Mouse (Mus musculus) forebrain, embryonic 15.5 days (tissue): ENCODE measurements at regions not wholly inside any gene's neighbourhood (a gene's known extent, or its start where the extent isn't known, plus 50 kb on each side); places are given as distances from the start of the nearest gene placed in this dataset.

Source experiments
- ATAC-seq: fragments of 200-750 bp; cut with Nextera tagmentation; replicated peaks from 2 replicates; pipeline ENCODE4 v1.8.0; 2017; ENCODE audit warnings: mild to moderate bottlenecking, moderate TSS enrichment, moderate library complexity
- H3K27ac ChIP-seq: fragments of 300-500 bp; sonication (generic); replicated peaks from 2 replicates; pipeline ENCODE4 v1.5.1; 2015; ENCODE audit warnings: mild to moderate bottlenecking, inconsistent platforms
- H3K27me3 ChIP-seq: fragments of 300-500 bp; sonication (generic); 2 replicates; pipeline ENCODE4 v1.6.1; 2015; ENCODE audit warnings: inconsistent platforms
- H3K36me3 ChIP-seq: fragments of 300-500 bp; sonication (generic); 2 replicates; pipeline ENCODE4 v1.6.1; 2015; ENCODE audit warnings: mild to moderate bottlenecking, inconsistent platforms
- H3K4me1 ChIP-seq: fragments of 300-500 bp; sonication (generic); 2 replicates; pipeline ENCODE4 v1.6.1; 2015; ENCODE audit warnings: inconsistent platforms
- H3K4me2 ChIP-seq: fragments of 300-500 bp; sonication (generic); replicated peaks from 2 replicates; pipeline ENCODE4 v1.6.1; 2015; ENCODE audit warnings: mild to moderate bottlenecking, inconsistent platforms
- H3K4me3 ChIP-seq: fragments of 300-500 bp; sonication (generic); 2 replicates; pipeline ENCODE4 v1.5.1; 2015; ENCODE audit warnings: mild to moderate bottlenecking, inconsistent platforms
- H3K9ac ChIP-seq: fragments of 300-500 bp; sonication (generic); replicated peaks from 2 replicates; pipeline ENCODE4 v1.6.1; 2015; ENCODE audit warnings: mild to moderate bottlenecking, inconsistent platforms
- H3K9me3 ChIP-seq: fragments of 300-500 bp; sonication (generic); 2 replicates; pipeline ENCODE4 v1.6.1; 2016; ENCODE audit warnings: inconsistent platforms
- WGBS: fragments of 180-500 bp; shearing (Covaris S2); methylation state at CpG from one replicate; pipeline ENCODE4 v1.1.7; 2015; ENCODE audit warnings: mixed read lengths; 5-methylcytosine and 5-hydroxymethylcytosine counted together

DNA sequence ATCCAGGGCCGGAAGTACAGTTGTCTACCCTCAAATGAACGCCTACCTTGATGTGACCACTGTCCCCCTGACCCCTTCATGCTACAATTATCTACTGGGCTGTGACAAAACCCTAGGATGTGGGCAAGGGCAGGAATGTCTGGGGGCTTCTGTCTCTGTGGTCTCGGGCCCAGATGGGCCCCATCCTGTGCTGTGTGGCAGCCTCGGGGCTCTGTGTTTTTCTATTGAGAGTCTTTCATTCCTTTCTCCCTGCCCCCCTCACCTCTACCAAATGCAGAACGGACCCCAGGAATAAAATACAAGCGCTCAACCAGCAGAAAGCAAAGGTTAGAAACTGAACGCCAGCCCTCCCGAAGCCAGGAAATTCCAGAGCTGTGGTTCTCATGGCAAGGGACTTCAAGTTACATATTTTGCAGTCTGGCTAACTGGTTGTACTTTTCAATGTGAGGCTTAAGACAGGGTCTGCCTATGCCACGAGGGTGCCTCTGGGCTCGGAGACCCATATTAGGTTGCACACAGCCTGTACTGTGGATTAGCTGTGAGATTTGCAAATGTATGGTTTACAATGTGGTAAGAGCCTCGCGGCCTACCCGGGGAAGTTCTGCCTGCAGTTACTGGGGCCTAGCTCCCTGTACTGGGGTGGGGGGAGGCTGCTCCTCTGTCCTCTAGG, 97.7 kb upstream of the Six2 start:
- ATAC-seq: no peak
- H3K4me3 ChIP-seq: no peak overlapping the region
- H3K27ac ChIP-seq: no peak overlapping the region
- no peaks in the 10 kb centered on the region for H3K36me3 ChIP-seq
- no peaks in the 10 kb centered on the region for H3K27me3 ChIP-seq
- 52% methylated on average over 13 of the region's 13 CpGs for WGBS
- H3K9me3 ChIP-seq: no peaks in the 10 kb centered on the region
- H3K4me1 ChIP-seq: no peaks in the 10 kb centered on the region
- H3K9ac ChIP-seq: no peak overlapping the region
- H3K4me2 ChIP-seq: no peak overlapping the region

DNA sequence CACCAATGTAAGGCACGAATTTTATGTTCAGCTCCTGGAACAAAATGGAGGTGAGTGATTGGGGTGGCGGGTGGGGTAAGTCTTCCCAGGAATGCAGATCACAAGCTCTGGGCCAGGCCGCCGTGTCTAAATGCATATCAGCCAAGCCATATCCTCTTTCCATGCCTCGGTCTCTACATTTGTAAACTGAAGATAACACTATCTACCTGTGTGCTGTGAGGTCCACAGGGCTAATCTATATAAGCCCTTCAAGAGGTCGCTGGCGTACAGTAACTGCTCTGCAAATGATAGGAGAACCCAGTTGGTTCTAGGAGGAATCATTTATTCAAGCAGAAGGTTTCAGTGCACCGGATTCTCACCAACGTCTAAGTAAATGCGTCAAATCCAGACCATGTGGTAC, 92.4 kb upstream of the Six2 start:
- H3K9ac ChIP-seq: no peak overlapping the region
- 0 out of 2 replicates have a peak, but pooled peaks cover 9% of the 10 kb centered on the region for H3K4me1 ChIP-seq
- H3K27ac ChIP-seq: no peak overlapping the region
- no peak overlapping the region for H3K4me2 ChIP-seq
- H3K4me3 ChIP-seq: no peak overlapping the region
- no peaks in the 10 kb centered on the region for H3K9me3 ChIP-seq
- 97% methylated on average over 10 of the region's 10 CpGs for WGBS
- no peaks in the 10 kb centered on the region for H3K27me3 ChIP-seq
- no peaks in the 10 kb centered on the region for H3K36me3 ChIP-seq
- no peak for ATAC-seq

DNA sequence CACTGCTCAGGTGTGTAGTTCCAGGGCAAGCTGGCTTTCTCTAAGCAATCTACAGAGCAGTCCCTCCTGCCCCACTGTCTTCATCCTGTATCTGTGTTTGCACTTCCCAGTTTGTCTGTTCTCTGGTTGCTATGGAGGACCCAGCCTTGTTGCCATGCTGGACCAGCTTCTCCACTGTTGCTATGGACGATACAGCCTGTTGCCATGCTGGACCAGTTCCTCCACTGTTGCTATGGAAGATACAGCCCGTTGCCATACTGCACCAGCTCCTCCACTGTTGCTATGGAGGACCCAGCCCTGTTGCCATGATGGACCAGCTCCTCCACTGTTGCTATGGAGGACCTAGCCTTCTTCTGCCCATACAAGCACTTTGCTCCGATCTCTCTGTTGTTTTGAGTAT, 88.8 kb upstream of the Six2 start:
- Histone ChIP-seq H3K36me3 (no peaks in the 10 kb centered on the region), H3K9me3 (no peaks in the 10 kb centered on the region), H3K27me3 (no peaks in the 10 kb centered on the region), H3K27ac (no peak overlapping the region), H3K4me2 (no peak overlapping the region), H3K4me1 (0 out of 2 replicates have a peak, but pooled peaks cover 9% of the 10 kb centered on the region), H3K9ac (no peak overlapping the region), H3K4me3 (no peak overlapping the region)
- 54% methylated on average over 3 of the region's 3 CpGs for WGBS
- peak; percentile 93 for ATAC-seq

DNA sequence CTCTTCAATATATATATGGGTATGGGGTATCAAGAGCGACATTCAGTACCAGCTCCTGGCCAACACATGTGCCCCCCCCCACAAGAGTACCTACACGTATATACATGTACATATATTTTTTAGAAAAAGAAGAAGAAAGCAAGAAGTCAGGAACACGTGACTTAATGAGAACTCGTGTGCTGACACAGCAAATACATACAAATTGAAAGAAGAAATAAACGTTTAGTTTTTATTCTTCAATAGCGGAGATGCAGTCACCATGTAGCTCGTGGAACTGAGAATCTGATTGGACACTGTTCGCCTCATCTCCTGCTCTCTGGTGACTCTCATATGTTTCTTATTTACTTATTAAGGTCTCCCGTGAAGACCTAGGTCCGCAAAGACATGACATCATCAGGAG, 80.3 kb upstream of the Six2 start:
- Histone ChIP-seq H3K27ac (no peak overlapping the region), H3K4me2 (no peak overlapping the region), H3K4me3 (no peak overlapping the region), H3K4me1 (no peaks in the 10 kb centered on the region), H3K36me3 (no peaks in the 10 kb centered on the region), H3K9ac (no peak overlapping the region), H3K27me3 (no peaks in the 10 kb centered on the region), H3K9me3 (no peaks in the 10 kb centered on the region)
- 94% methylated on average over 10 of the region's 10 CpGs for WGBS
- no peak for ATAC-seq

DNA sequence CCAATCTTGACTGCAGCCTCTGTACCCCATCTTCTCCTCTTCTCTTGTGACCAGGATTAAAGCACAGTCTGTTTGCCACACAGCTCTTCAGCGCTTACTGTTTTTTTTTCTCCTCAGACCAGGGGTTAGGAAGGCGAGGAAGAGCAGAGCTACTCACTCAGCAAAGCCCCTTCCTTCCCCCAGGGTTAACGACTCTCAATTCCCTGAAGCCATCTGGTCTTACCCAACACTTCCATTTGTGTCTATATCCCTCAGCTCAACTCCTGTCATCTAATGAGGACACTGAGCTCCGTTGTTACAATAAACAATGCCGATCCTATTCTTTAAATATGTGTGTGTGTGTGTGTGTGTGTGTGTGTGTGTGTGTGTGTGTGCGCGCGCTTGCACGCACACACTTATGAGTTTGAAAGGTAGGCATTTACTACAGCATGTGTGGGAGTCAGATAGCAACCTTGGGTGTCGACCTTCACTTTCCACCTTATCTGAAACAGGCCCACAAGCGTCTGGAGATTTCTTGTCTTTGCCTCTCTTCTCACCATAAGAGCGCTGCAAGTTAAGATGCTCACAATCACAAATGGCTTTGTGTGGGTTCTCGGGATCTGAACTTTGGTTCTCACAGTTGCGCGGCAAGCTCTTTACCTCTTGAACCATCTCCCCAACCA, 79.3 kb upstream of the Six2 start:
- ATAC-seq: no peak

DNA sequence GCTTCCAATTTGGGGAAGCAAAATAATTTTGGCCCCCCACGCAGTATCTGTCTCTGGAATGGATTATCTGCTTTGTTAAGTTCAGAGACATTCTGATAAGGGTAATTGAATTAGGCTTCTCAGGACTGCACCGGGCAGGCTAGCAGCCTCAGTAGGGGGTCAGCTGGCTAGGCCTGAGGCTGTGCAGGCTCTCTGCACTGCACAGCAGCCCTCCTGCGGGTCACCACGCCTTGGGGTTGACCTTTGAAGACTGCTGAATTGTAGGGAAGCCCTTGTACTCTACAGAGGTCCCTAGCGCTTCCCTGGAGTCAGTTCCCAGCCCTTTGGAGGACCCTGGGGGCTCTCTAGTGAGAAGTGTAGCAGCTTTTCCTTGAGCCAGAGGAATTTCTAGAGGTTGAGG, 78.5 kb upstream of the Six2 start:
- Histone ChIP-seq H3K9ac (no peak overlapping the region), H3K9me3 (no peaks in the 10 kb centered on the region), H3K27ac (no peak overlapping the region), H3K4me2 (no peak overlapping the region), H3K4me1 (no peaks in the 10 kb centered on the region), H3K4me3 (no peak overlapping the region), H3K27me3 (no peaks in the 10 kb centered on the region), H3K36me3 (no peaks in the 10 kb centered on the region)
- WGBS: 11% methylated on average over 5 of the region's 5 CpGs
- no peak for ATAC-seq

More for the DNA sequence above, 79.3 kb upstream of the Six2 start:
- 82% methylated on average over 15 of the region's 15 CpGs for WGBS
- Histone ChIP-seq H3K9ac (no peak overlapping the region), H3K9me3 (no peaks in the 10 kb centered on the region), H3K4me1 (no peaks in the 10 kb centered on the region), H3K36me3 (no peaks in the 10 kb centered on the region), H3K4me2 (no peak overlapping the region), H3K27me3 (no peaks in the 10 kb centered on the region), H3K27ac (no peak overlapping the region), H3K4me3 (no peak overlapping the region)

DNA sequence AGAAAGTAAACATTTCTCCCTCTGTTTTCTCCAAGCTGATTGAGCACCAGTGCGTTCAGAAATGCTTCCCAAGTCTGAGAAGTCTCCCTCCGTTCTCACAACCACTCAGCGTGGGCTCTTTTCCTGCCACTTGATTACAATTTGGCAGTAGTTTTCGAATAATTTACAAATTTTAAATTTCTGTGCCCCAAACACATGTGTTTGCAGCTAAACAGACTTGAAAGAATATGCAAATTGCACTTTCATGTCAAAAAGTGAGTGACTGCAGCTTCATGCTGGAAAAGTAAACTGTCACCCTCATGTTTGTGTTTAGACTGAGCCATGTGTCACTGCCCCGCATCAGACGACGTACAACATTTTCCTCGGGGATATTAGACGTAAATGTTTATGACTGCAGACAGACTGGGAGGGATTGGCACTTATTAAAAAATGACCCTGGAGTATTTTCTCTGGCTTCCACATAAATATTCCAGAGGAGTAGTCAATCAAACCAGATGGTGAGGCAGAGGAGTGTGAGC, 70.6 kb upstream of the Six2 start:
- H3K27ac ChIP-seq: no peak overlapping the region
- no peak overlapping the region for H3K9ac ChIP-seq
- ATAC-seq: no peak; the same call in 1 of the 2 replicates
- H3K36me3 ChIP-seq: no peaks in the 10 kb centered on the region
- no peaks in the 10 kb centered on the region for H3K27me3 ChIP-seq
- no peaks in the 10 kb centered on the region for H3K4me1 ChIP-seq
- WGBS: 38% methylated on average over 9 of the region's 9 CpGs
- no peak overlapping the region for H3K4me3 ChIP-seq
- no peaks in the 10 kb centered on the region for H3K9me3 ChIP-seq
- H3K4me2 ChIP-seq: no peak overlapping the region

DNA sequence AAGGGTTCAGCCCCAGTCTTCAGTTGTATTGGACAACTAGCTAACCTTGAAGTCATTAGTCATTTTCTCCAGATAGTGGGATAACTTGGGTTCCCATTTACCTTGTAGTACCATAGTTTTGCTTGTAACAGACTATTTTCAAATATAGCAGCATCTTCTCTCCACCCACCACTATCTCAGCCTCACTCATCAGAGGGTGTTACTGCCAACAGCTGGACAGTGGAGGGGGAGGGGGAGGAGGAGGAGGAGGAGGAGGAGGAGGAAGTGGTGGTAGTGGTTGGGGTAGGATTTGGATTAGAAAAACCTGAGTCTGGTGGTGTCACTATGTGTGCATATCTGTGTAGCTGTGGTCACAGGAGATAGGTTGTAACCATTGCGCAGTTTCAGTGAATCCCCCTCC, 69.6 kb upstream of the Six2 start:
- Histone ChIP-seq H3K36me3 (no peaks in the 10 kb centered on the region), H3K4me2 (no peak overlapping the region), H3K4me3 (no peak overlapping the region), H3K27me3 (no peaks in the 10 kb centered on the region), H3K27ac (no peak overlapping the region), H3K4me1 (no peaks in the 10 kb centered on the region), H3K9ac (no peak overlapping the region), H3K9me3 (no peaks in the 10 kb centered on the region)
- WGBS: 84% methylated on average over 1 of the region's 1 CpGs
- ATAC-seq: no peak

DNA sequence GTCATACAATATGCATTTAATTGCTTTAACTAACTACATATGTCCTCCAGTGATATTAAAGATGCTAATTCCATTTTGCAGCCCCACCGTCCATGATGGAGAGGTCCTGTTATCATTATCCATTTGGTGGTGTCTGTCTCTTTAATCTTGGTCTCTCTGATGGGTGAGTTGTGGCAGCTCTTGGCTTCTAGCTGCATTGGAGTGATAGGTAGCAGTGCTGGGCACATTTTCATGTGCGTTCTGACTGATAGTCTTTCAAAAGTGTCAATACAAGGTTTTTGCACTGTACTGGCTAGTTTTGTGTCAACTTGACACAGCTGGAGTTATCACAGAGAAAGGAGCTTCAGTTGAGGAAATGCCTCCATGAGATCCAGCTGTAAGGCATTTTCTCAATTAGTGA, 67.5 kb upstream of the Six2 start:
- H3K4me3 ChIP-seq: no peak overlapping the region
- no peaks in the 10 kb centered on the region for H3K9me3 ChIP-seq
- ATAC-seq: no peak
- no peak overlapping the region for H3K4me2 ChIP-seq
- H3K36me3 ChIP-seq: no peaks in the 10 kb centered on the region
- no peak overlapping the region for H3K27ac ChIP-seq
- no peaks in the 10 kb centered on the region for H3K27me3 ChIP-seq
- no peaks in the 10 kb centered on the region for H3K4me1 ChIP-seq
- 81% methylated on average over 2 of the region's 2 CpGs for WGBS
- no peak overlapping the region for H3K9ac ChIP-seq

DNA sequence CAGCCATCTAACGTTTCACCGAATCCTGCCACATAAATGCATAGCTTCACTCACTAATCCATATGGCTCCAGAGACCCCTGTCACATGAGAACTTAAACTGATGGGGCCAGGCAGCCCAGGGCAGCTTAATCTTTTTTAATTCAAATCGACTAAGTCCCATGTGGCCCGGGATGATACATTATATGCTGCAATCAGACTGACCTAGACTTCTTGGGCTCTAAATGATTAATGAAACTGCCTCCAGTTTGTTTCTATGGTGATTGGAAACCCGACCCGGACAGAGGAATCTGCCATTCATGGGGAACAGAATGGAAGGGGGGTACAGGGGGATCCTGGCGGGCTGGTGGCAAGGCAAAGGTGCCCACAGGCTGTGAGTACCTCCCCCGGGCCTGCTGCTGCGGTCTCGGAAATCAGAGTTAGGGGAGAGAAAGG, 60.6 kb upstream of the Six2 start:
- Histone ChIP-seq H3K9me3 (no peaks in the 10 kb centered on the region), H3K4me2 (peak overlapping the region; percentile 22), H3K27ac (no peak overlapping the region), H3K27me3 (no peaks in the 10 kb centered on the region), H3K4me3 (no peak overlapping the region), H3K36me3 (no peaks in the 10 kb centered on the region), H3K4me1 (peaks cover 6% of the 10 kb centered on the region), H3K9ac (no peak overlapping the region)
- WGBS: 9% methylated on average over 10 of the region's 10 CpGs
- no peak for ATAC-seq

DNA sequence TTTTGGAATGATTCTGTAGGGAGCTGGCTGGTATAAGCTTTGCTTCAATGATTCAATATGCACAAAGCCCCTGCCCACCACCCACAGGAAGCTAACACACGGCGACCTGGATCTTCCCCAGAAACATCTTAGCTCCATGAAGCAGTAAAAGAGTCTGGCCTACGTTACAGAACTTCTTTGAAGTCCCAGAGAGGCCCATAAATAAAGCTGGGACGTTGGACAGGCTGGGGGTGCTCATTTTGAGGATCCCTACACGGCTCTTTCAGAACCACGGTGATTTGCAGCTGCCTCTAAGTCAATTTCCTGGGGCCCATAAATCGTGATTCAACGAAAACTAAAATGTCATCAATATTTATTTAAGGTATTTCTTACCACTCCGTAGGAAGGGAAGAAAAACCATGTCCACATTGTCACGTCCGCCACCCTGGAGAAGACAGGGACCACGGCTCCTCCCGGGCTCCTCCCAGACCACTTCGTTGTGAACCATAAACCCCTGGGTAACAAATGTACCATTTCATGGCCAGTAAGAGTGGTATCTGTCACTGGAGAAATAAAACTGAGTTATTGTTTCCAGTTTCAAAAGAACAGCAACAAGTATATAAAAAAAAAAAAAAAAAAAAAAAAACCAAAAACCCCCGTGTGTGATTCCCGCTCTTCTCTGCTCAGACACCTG, 60.0 kb upstream of the Six2 start:
- no peak for ATAC-seq

More for the DNA sequence above, 60.0 kb upstream of the Six2 start:
- Histone ChIP-seq H3K4me2 (no peak overlapping the region), H3K27ac (no peak overlapping the region), H3K4me3 (no peak overlapping the region), H3K36me3 (no peaks in the 10 kb centered on the region), H3K27me3 (no peaks in the 10 kb centered on the region), H3K4me1 (peaks cover 6% of the 10 kb centered on the region), H3K9ac (no peak overlapping the region), H3K9me3 (no peaks in the 10 kb centered on the region)
- WGBS: 75% methylated on average over 16 of the region's 16 CpGs
